Comparison of ENCODE assay signal across 10 mouse cellular contexts in genomic region chr3:16930299-16930698, GRCm38 (mm10).
DNase-seq lines count a peak whose midpoint lies in the region; ATAC-seq and TF ChIP-seq lines count a peak whose summit lies in the region.
"Had no signal": no experiment of that assay in that cellular context is flagged by ENCODE, and none has a peak within 500 bp of the region (broad histone marks: within the 10 kb centered on the region; RNA-seq: fewer than 3 reads in every experiment).

No protein-coding gene starts in this region.

- H3K27me3 ChIP-seq in E14TG2a.4 (ENCODE audit: insufficient read depth, low read length) = no peaks in the 10 kb centered on the region
- H3K27me3 ChIP-seq in midbrain, embryonic 11.5 days (ENCODE audit: control insufficient read depth, insufficient read depth, low read length) = no peaks in the 10 kb centered on the region
- H3K27me3 ChIP-seq: heart, embryonic 13.5 days; limb, embryonic 15.5 days had no signal

- WGBS in midbrain, embryonic 11.5 days = 28% methylated on average over 3 of the region's 3 CpGs

- TF ChIP-seq CTCF in E14TG2a.4 (conservative IDR thresholded peaks at IDR 0.05; ENCODE audit: low read length) = peak; percentile 30
- TF ChIP-seq CTCF in gastrocnemius, adult 2 months (IDR thresholded peaks at IDR 0.05) = no peak

- peaks cover 7% of the 10 kb centered on the region; the same call in 1 of the 2 replicates for H3K9me3 ChIP-seq in E14TG2a.4 (ENCODE audit: low read length)
- H3K9me3 ChIP-seq in midbrain, embryonic 11.5 days (ENCODE audit: control insufficient read depth, low read length) = no peaks in the 10 kb centered on the region
- H3K9me3 ChIP-seq: heart, embryonic 13.5 days; limb, embryonic 15.5 days had no signal

- no peaks in the 10 kb centered on the region for H3K4me1 ChIP-seq in E14TG2a.4 (replicated peaks; ENCODE audit: low read depth, low read length)
- H3K4me1 ChIP-seq in midbrain, embryonic 11.5 days (ENCODE audit: control insufficient read depth, insufficient read depth, low read length) = no peaks in the 10 kb centered on the region
- H3K4me1 ChIP-seq: heart, embryonic 13.5 days; limb, embryonic 15.5 days had no signal

- H3K36me3 ChIP-seq in E14TG2a.4 (ENCODE audit: insufficient read depth, low read length) = no peaks in the 10 kb centered on the region
- H3K36me3 ChIP-seq in midbrain, embryonic 11.5 days (ENCODE audit: control insufficient read depth, insufficient read depth, low read length) = no peaks in the 10 kb centered on the region
- H3K36me3 ChIP-seq: heart, embryonic 13.5 days; limb, embryonic 15.5 days had no signal

- H3K9ac ChIP-seq in midbrain, embryonic 11.5 days (ENCODE audit: low read length) = no peak overlapping the region
- H3K9ac ChIP-seq: heart, embryonic 13.5 days; limb, embryonic 15.5 days had no signal

- no peak overlapping the region for H3K4me3 ChIP-seq in E14TG2a.4 (replicated peaks; ENCODE audit: low read length)
- no peak overlapping the region for H3K4me3 ChIP-seq in midbrain, embryonic 11.5 days (ENCODE audit: low read depth, low read length)
- no peak overlapping the region for H3K4me3 ChIP-seq in gastrocnemius, adult 2 months
- H3K4me3 ChIP-seq: heart, embryonic 13.5 days; limb, embryonic 15.5 days had no signal

- intact Hi-C loops in gastrocnemius, adult 2 months (cut with DNase I) = no loop called here

- no peak overlapping the region for H3K4me2 ChIP-seq in midbrain, embryonic 11.5 days
- H3K4me2 ChIP-seq: heart, embryonic 13.5 days; limb, embryonic 15.5 days had no signal

- peak; percentile 79 for ATAC-seq in midbrain, embryonic 11.5 days (ENCODE audit: low FRiP score)

- no peak overlapping the region for H3K27ac ChIP-seq in midbrain, embryonic 11.5 days (ENCODE audit: low read depth, low read length)
- H3K27ac ChIP-seq in gastrocnemius, adult 2 months = no peak overlapping the region
- H3K27ac ChIP-seq: heart, embryonic 13.5 days; limb, embryonic 15.5 days had no signal

- DNase-seq in R1 (ENCODE audit: low read depth, low spot score) = peak; percentile 96
- DNase-seq in frontal cortex, adult 2 months (ENCODE audit: extremely low spot score in 1 of 2, low spot score in 1 of 2) = peak; percentile 51 to 74
- peak; percentile 89 for DNase-seq in midbrain, embryonic 11.5 days (ENCODE audit: low spot score, missing footprints)
- DNase-seq in lung, postnatal 25 days (ENCODE audit: low spot score) = no peak
- no peak for DNase-seq in urinary bladder, postnatal 25 days (ENCODE audit: low spot score)
- no peak for DNase-seq in gastrocnemius, adult 2 months
- no peak for DNase-seq in lung, postnatal 10 days

Comparison
In these comparisons a context has a peak if more than half of its experiments do, and no peak if none do; other contexts are left out.
1. DNase-seq: peak in R1 (single experiment), frontal cortex, adult 2 months (2 of 2) and midbrain, embryonic 11.5 days (single experiment); none in lung, postnatal 25 days (single experiment), urinary bladder, postnatal 25 days (single experiment), gastrocnemius, adult 2 months (single experiment) and lung, postnatal 10 days (single experiment).